In the genomic region with DNA sequence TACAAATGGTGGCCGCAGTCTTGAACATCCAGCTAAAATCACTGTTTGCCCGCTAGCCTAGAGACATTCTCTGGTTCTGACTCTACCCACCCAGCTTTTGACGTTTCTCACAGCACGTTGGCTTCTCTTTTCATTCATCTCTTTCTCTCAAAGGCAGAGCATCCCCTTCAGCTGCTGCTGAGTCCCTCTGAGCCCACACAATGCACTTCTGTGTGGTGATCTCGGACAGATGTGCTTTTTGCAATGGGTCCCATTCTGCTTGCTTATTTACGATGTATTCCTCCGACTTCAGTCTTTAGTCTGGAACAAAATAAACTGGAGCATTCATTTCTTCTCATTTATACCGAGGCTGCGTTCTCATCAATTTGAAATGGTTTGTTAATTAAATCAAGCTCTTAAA, we compare ENCODE assay signal across 20 mouse cellular contexts.
"Had no signal": no experiment of that assay in that cellular context is flagged by ENCODE, and none has a peak within 500 bp of the region (broad histone marks: within the 10 kb centered on the region; RNA-seq: fewer than 3 reads in every experiment).

No protein-coding gene starts in this region.

- H3K4me1 ChIP-seq: limb, embryonic 10.5 days; limb, embryonic 13.5 days; liver, embryonic 12.5 days; liver, embryonic 15.5 days; lung, embryonic 15.5 days; megakaryocyte, embryonic 14.5 days; midbrain, embryonic 12.5 days had no signal

- H3K27me3 ChIP-seq: limb, embryonic 13.5 days; liver, embryonic 12.5 days; liver, embryonic 15.5 days; lung, embryonic 15.5 days; midbrain, embryonic 12.5 days had no signal

- DNase-seq: kidney, adult 18-20 months; kidney, adult 9 months; kidney, postnatal 14 days; kidney, postnatal 4 days; liver; lung, adult 18-20 months; lung, postnatal 10 days; lung, postnatal 36 days; right cerebral cortex, adult 18-20 months; thymus, adult 18-20 months; thymus, postnatal 36 days had no signal

- H3K4me2 ChIP-seq: limb, embryonic 13.5 days; liver, embryonic 12.5 days; liver, embryonic 15.5 days; lung, embryonic 15.5 days; midbrain, embryonic 12.5 days had no signal

- ATAC-seq: inflammation-experienced regulatory T-cells, adult 6 months; intestine, embryonic 16.5 days; liver, embryonic 12.5 days had no signal

- H3K27ac ChIP-seq: limb, embryonic 10.5 days; limb, embryonic 13.5 days; liver, embryonic 12.5 days; liver, embryonic 15.5 days; lung, embryonic 15.5 days; midbrain, embryonic 12.5 days had no signal

- H3K36me3 ChIP-seq: limb, embryonic 10.5 days; limb, embryonic 13.5 days; liver, embryonic 12.5 days; liver, embryonic 15.5 days; lung, embryonic 15.5 days; midbrain, embryonic 12.5 days had no signal

- H3K9me3 ChIP-seq: limb, embryonic 10.5 days; limb, embryonic 13.5 days; liver, embryonic 12.5 days; liver, embryonic 15.5 days; lung, embryonic 15.5 days; megakaryocyte, embryonic 14.5 days; midbrain, embryonic 12.5 days had no signal

- H3K9ac ChIP-seq: limb, embryonic 13.5 days; liver, embryonic 12.5 days; liver, embryonic 15.5 days; lung, embryonic 15.5 days; midbrain, embryonic 12.5 days had no signal

- H3K4me3 ChIP-seq: limb, embryonic 10.5 days; limb, embryonic 13.5 days; liver, embryonic 12.5 days; liver, embryonic 15.5 days; lung, embryonic 15.5 days; megakaryocyte, embryonic 14.5 days; midbrain, embryonic 12.5 days had no signal
